Comparison of ENCODE assay signal across 22 mouse cellular contexts in genomic region chr14:98106208-98106607, GRCm38 (mm10).
DNase-seq lines count a peak whose midpoint lies in the region; ATAC-seq and TF ChIP-seq lines count a peak whose summit lies in the region.
"Had no signal": no experiment of that assay in that cellular context is flagged by ENCODE, and none has a peak within 500 bp of the region (broad histone marks: within the 10 kb centered on the region; RNA-seq: fewer than 3 reads in every experiment).

No protein-coding gene starts in this region.

- H3K4me3 ChIP-seq in forebrain, embryonic 10.5 days: no peak overlapping the region
- H3K4me3 ChIP-seq in forebrain, embryonic 15.5 days: no peak overlapping the region
- no peak overlapping the region for H3K4me3 ChIP-seq in hindbrain, embryonic 14.5 days (replicated peaks; ENCODE audit: low read length)
- H3K4me3 ChIP-seq in hindbrain, embryonic 16.5 days (ENCODE audit: low read length): no peak overlapping the region
- no peak overlapping the region for H3K4me3 ChIP-seq in neural tube, embryonic 13.5 days
- no peak overlapping the region for H3K4me3 ChIP-seq in midbrain, postnatal 0 days (ENCODE audit: low read depth, low read length)
- H3K4me3 ChIP-seq: embryonic facial prominence, embryonic 13.5 days; heart, adult 2 months; heart, embryonic 15.5 days had no signal

- no peak for DNase-seq in forebrain, embryonic 10.5 days (ENCODE audit: extremely low spot score, low spot score)
- DNase-seq in hindbrain, embryonic 14.5 days (ENCODE audit: low spot score): no peak
- DNase-seq in neural tube, embryonic 10.5 days (ENCODE audit: extremely low spot score, low spot score): no peak
- no peak for DNase-seq in midbrain, postnatal 0 days (ENCODE audit: low spot score)
- DNase-seq: adrenal gland, postnatal 14 days; cerebellum, adult 18-20 months; cerebellum, postnatal 36 days; forebrain, postnatal 0 days; gastrocnemius, postnatal 14 days; heart, adult 2 months; heart, postnatal 14 days had no signal

- no peaks in the 10 kb centered on the region for H3K9me3 ChIP-seq in forebrain, embryonic 10.5 days
- H3K9me3 ChIP-seq in forebrain, embryonic 15.5 days: no peaks in the 10 kb centered on the region
- no peaks in the 10 kb centered on the region for H3K9me3 ChIP-seq in hindbrain, embryonic 14.5 days (ENCODE audit: control insufficient read depth, low read length)
- no peaks in the 10 kb centered on the region for H3K9me3 ChIP-seq in hindbrain, embryonic 16.5 days (ENCODE audit: control insufficient read depth, low read length)
- no peaks in the 10 kb centered on the region for H3K9me3 ChIP-seq in neural tube, embryonic 13.5 days
- H3K9me3 ChIP-seq in midbrain, postnatal 0 days (ENCODE audit: low read length): no peaks in the 10 kb centered on the region
- H3K9me3 ChIP-seq: embryonic facial prominence, embryonic 13.5 days; heart, embryonic 15.5 days had no signal

- H3K9ac ChIP-seq in forebrain, embryonic 15.5 days (replicated peaks): no peak overlapping the region
- H3K9ac ChIP-seq in hindbrain, embryonic 14.5 days: no peak overlapping the region
- H3K9ac ChIP-seq in hindbrain, embryonic 16.5 days (ENCODE audit: low read depth, low read length): no peak overlapping the region
- no peak overlapping the region for H3K9ac ChIP-seq in neural tube, embryonic 13.5 days
- H3K9ac ChIP-seq in midbrain, postnatal 0 days (replicated peaks; ENCODE audit: low read length, poor library complexity, severe bottlenecking): no peak overlapping the region
- H3K9ac ChIP-seq: embryonic facial prominence, embryonic 13.5 days; forebrain, postnatal 0 days; heart, embryonic 15.5 days had no signal

- H3K36me3 ChIP-seq in forebrain, embryonic 10.5 days (replicated peaks): 0 out of 2 replicates have a peak, but pooled peaks cover 2% of the 10 kb centered on the region
- no peaks in the 10 kb centered on the region for H3K36me3 ChIP-seq in forebrain, embryonic 15.5 days
- no peaks in the 10 kb centered on the region for H3K36me3 ChIP-seq in hindbrain, embryonic 14.5 days (replicated peaks; ENCODE audit: control insufficient read depth, insufficient read depth)
- H3K36me3 ChIP-seq in hindbrain, embryonic 16.5 days (ENCODE audit: control insufficient read depth, insufficient read depth, low read length): no peaks in the 10 kb centered on the region
- H3K36me3 ChIP-seq in neural tube, embryonic 13.5 days: no peaks in the 10 kb centered on the region
- no peaks in the 10 kb centered on the region for H3K36me3 ChIP-seq in midbrain, postnatal 0 days (ENCODE audit: insufficient read depth, low read length)
- H3K36me3 ChIP-seq: embryonic facial prominence, embryonic 13.5 days; heart, embryonic 15.5 days had no signal

- no peak overlapping the region for H3K4me2 ChIP-seq in forebrain, embryonic 15.5 days (replicated peaks)
- no peak overlapping the region for H3K4me2 ChIP-seq in hindbrain, embryonic 14.5 days (replicated peaks)
- no peak overlapping the region for H3K4me2 ChIP-seq in hindbrain, embryonic 16.5 days (ENCODE audit: low read length)
- no peak overlapping the region for H3K4me2 ChIP-seq in neural tube, embryonic 13.5 days
- H3K4me2 ChIP-seq in midbrain, postnatal 0 days (ENCODE audit: low read depth, low read length, poor library complexity, severe bottlenecking): no peak overlapping the region
- H3K4me2 ChIP-seq: embryonic facial prominence, embryonic 13.5 days; heart, embryonic 11.5 days; heart, embryonic 15.5 days had no signal

- no peak for TF ChIP-seq CTCF in midbrain, postnatal 0 days (IDR thresholded peaks at IDR 0.05)

- peaks cover 78% of the 10 kb centered on the region for H3K4me1 ChIP-seq in forebrain, embryonic 10.5 days
- peaks cover 28% of the 10 kb centered on the region for H3K4me1 ChIP-seq in forebrain, embryonic 15.5 days
- peaks cover 11% of the 10 kb centered on the region for H3K4me1 ChIP-seq in hindbrain, embryonic 14.5 days (replicated peaks; ENCODE audit: control insufficient read depth, insufficient read depth, low read length)
- no peaks in the 10 kb centered on the region; the same call in 1 of the 2 replicates for H3K4me1 ChIP-seq in hindbrain, embryonic 16.5 days (ENCODE audit: control insufficient read depth, insufficient read depth, low read depth, low read length)
- H3K4me1 ChIP-seq in neural tube, embryonic 13.5 days (replicated peaks): peaks cover 38% of the 10 kb centered on the region
- H3K4me1 ChIP-seq in midbrain, postnatal 0 days (ENCODE audit: insufficient read depth, low read length): no peaks in the 10 kb centered on the region
- H3K4me1 ChIP-seq: embryonic facial prominence, embryonic 13.5 days; heart, embryonic 15.5 days had no signal

- no peak; the same call in 1 of the 2 replicates for ATAC-seq in forebrain, embryonic 15.5 days (replicated peaks)
- ATAC-seq in hindbrain, embryonic 14.5 days (ENCODE audit: low FRiP score): no peak
- no peak for ATAC-seq in hindbrain, embryonic 16.5 days
- ATAC-seq in neural tube, embryonic 13.5 days (ENCODE audit: low read depth): peak; percentile 67; the same call in 1 of the 2 replicates
- peak; percentile 52; the same call in 1 of the 2 replicates for ATAC-seq in megakaryocyte-erythroid progenitor cell, adult 5-6 weeks (replicated peaks; ENCODE audit: low FRiP score, low TSS enrichment, poor library complexity, severe bottlenecking)
- ATAC-seq in midbrain, postnatal 0 days (ENCODE audit: low FRiP score): no peak
- ATAC-seq: activated CD4-positive, CD25-positive, alpha-beta regulatory T cell, adult 4 months; forebrain, postnatal 0 days; intestine, embryonic 16.5 days; Patski had no signal

- no peaks in the 10 kb centered on the region for H3K27me3 ChIP-seq in forebrain, embryonic 10.5 days (ENCODE audit: poor library complexity, severe bottlenecking)
- no peaks in the 10 kb centered on the region for H3K27me3 ChIP-seq in forebrain, embryonic 15.5 days
- H3K27me3 ChIP-seq in hindbrain, embryonic 14.5 days (ENCODE audit: control insufficient read depth, insufficient read depth, low read length): no peaks in the 10 kb centered on the region
- H3K27me3 ChIP-seq in hindbrain, embryonic 16.5 days (replicated peaks; ENCODE audit: control insufficient read depth, insufficient read depth, low read length): no peaks in the 10 kb centered on the region
- H3K27me3 ChIP-seq in neural tube, embryonic 13.5 days: no peaks in the 10 kb centered on the region
- H3K27me3 ChIP-seq in midbrain, postnatal 0 days (ENCODE audit: insufficient read depth, low read length): no peaks in the 10 kb centered on the region
- H3K27me3 ChIP-seq: CH12.LX; embryonic facial prominence, embryonic 13.5 days; heart, embryonic 15.5 days; Patski had no signal

- H3K27ac ChIP-seq in forebrain, embryonic 10.5 days: peak overlapping the region; percentile 41; the same call in 1 of the 2 replicates
- no peak overlapping the region for H3K27ac ChIP-seq in forebrain, embryonic 15.5 days (replicated peaks)
- 0 out of 2 replicates have a peak overlapping the region, but pooled peaks have one; percentile 20 for H3K27ac ChIP-seq in hindbrain, embryonic 14.5 days
- H3K27ac ChIP-seq in hindbrain, embryonic 16.5 days (ENCODE audit: low read depth, low read length): no peak overlapping the region; the same call in 1 of the 2 replicates
- 0 out of 2 replicates have a peak overlapping the region, but pooled peaks have one; percentile 29 for H3K27ac ChIP-seq in neural tube, embryonic 13.5 days (replicated peaks)
- no peak overlapping the region for H3K27ac ChIP-seq in midbrain, postnatal 0 days (ENCODE audit: low read depth, low read length)
- H3K27ac ChIP-seq: embryonic facial prominence, embryonic 13.5 days; heart, adult 2 months; heart, embryonic 15.5 days had no signal

Comparison
In these comparisons a context has a peak if more than half of its experiments do, and no peak if none do; other contexts are left out.
1. H3K27ac ChIP-seq: peak in forebrain, embryonic 10.5 days (single experiment), hindbrain, embryonic 14.5 days (single experiment) and neural tube, embryonic 13.5 days (single experiment); none in forebrain, embryonic 15.5 days (single experiment), hindbrain, embryonic 16.5 days (single experiment) and midbrain, postnatal 0 days (single experiment).
2. ATAC-seq: peak in neural tube, embryonic 13.5 days (single experiment) and megakaryocyte-erythroid progenitor cell, adult 5-6 weeks (single experiment); none in forebrain, embryonic 15.5 days (single experiment), hindbrain, embryonic 14.5 days (single experiment), hindbrain, embryonic 16.5 days (single experiment) and midbrain, postnatal 0 days (single experiment).